Mouse (Mus musculus) liver, embryonic 14.5 days (tissue): ENCODE results near the gene Smco3. TPM values are rescaled to one million over a fixed set of nuclear protein-coding genes. Genes with fewer than 3 reads are reported as not detected.

Experiments
- ATAC-seq: fragments of 200-750 bp; cut with Nextera tagmentation; 2 replicates; pipeline ENCODE4 v1.8.0; 2017; ENCODE audit warnings: moderate number of reproducible peaks, mild to moderate bottlenecking, moderate library complexity; ENCODE audit not compliant: insufficient read depth
- DNase-seq, 3 experiments: peaks; one replicate each; pipeline ENCODE4 v3.0.0-alpha.2; 2012 to 2013; ENCODE audit warnings: low read depth in 3 of 3, low spot score in 3 of 3
- H3K27ac ChIP-seq: fragments of 300-500 bp; sonication (generic); 2 replicates; pipeline ENCODE4 v1.5.1; 2014; ENCODE audit warnings: moderate library complexity, mild to moderate bottlenecking, control low read depth, inconsistent platforms
- H3K27me3 ChIP-seq: fragments of 300-500 bp; sonication (generic); 2 replicates; pipeline ENCODE4 v1.6.1; 2014; ENCODE audit warnings: mild to moderate bottlenecking, low read length, moderate library complexity; ENCODE audit not compliant: control insufficient read depth, insufficient read depth
- H3K36me3 ChIP-seq: fragments of 300-500 bp; sonication (generic); replicated peaks from 2 replicates; pipeline ENCODE4 v1.6.1; 2014; ENCODE audit warnings: low read depth; ENCODE audit not compliant: control insufficient read depth, insufficient read depth
- H3K4me1 ChIP-seq, 2 experiments: fragments of 200-500 bp in 1 of 2; fragments of 300-500 bp in 1 of 2; sonication (generic) in 1 of 2; replicated peaks; 2 replicates each; pipeline ENCODE4 v1.6.1; 2012 to 2014; ENCODE audit warnings: antibody characterized with exemption in 1 of 2, inconsistent platforms in 1 of 2, low read length in 1 of 2; ENCODE audit not compliant: control insufficient read depth in 2 of 2, insufficient read depth in 2 of 2
- H3K4me2 ChIP-seq: fragments of 300-500 bp; sonication (generic); 2 replicates; pipeline ENCODE4 v1.6.1; 2014; ENCODE audit warnings: low read depth, mild to moderate bottlenecking, control low read depth, moderate library complexity
- H3K4me3 ChIP-seq, 2 experiments: fragments of 200-500 bp in 1 of 2; fragments of 300-500 bp in 1 of 2; sonication (generic) in 1 of 2; 2 replicates each; pipeline ENCODE4 v1.5.1; 2012 to 2014; ENCODE audit warnings: low read depth in 2 of 2, low read length in 2 of 2, mild to moderate bottlenecking in 2 of 2, control low read depth in 1 of 2, inconsistent platforms in 1 of 2, moderate library complexity in 1 of 2; ENCODE audit not compliant: insufficient read depth in 1 of 2
- H3K9ac ChIP-seq: fragments of 300-500 bp; sonication (generic); replicated peaks from 2 replicates; pipeline ENCODE4 v1.6.1; 2014; ENCODE audit warnings: mild to moderate bottlenecking, control low read depth, moderate library complexity
- H3K9me3 ChIP-seq: fragments of 300-500 bp; sonication (generic); 2 replicates; pipeline ENCODE4 v1.6.1; 2016; ENCODE audit warnings: low read length, mixed read lengths; ENCODE audit not compliant: control insufficient read depth
- CTCF ChIP-seq: IDR thresholded peaks from 2 replicates; pipeline ENCODE4 v1.5.1; 2016; ENCODE audit warnings: antibody characterized with exemption, low read depth, control low read depth
- EP300 ChIP-seq: IDR thresholded peaks from 2 replicates; pipeline ENCODE4 v1.6.1; 2016; ENCODE audit warnings: antibody characterized with exemption, low read depth
- WGBS: fragments of 180-500 bp; shearing (Covaris S2); extraction: QIAGEN DNeasy Blood & Tissue Kit; methylation state at CpG from one replicate; pipeline ENCODE4 v1.1.7; 2014; ENCODE audit not compliant: insufficient replicate concordance; 5-methylcytosine and 5-hydroxymethylcytosine counted together
- polyA plus RNA-seq, 2 experiments: library from polyadenylated mRNA; depleted of rRNA in 1 of 2; stranded (reverse) in 1 of 2; unstranded in 1 of 2; fragments of >200 nt; fragmentation: Nextera tagmentation in 1 of 2; extraction: Ambion mirVana in 1 of 2; gene quantifications; 2 replicates each; pipeline versions ENCODE4 v1.2.1 to v1.2.3; 2012 to 2014

The Smco3 gene
- polyA plus RNA-seq, 2 experiments: 0.11 TPM; not detected in 1

DNA sequence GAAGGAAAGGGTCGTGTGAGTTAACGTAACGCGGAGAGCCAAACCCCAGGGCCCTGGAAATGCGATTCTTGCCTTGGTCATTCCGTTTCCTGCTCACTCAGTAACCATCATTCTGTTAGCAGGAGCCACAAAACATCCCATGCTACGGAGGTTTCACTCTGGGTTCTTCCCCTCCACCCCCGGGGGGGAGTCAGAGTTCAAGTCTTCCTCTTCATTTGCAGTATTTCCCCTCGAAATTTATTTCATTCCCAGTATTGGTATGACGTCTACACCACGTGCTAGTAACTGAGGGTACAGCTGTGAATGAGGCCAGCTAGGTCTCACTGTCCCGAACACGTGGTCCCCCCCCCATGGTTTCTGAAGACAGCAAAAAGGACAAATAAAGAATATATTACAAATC lies 25.6 kb downstream of the Smco3 start:
- Histone ChIP-seq H3K27me3 (no peaks in the 10 kb centered on the region), H3K36me3 (peaks cover 29% of the 10 kb centered on the region), H3K27ac (peak overlapping the region; percentile 0), H3K4me3 (peak overlapping the region; percentile 75 to 78), H3K9ac (peak overlapping the region; percentile 90), H3K9me3 (no peaks in the 10 kb centered on the region), H3K4me1 (peaks cover 28 to 32% of the 10 kb centered on the region in 2 experiments), H3K4me2 (peak overlapping the region; percentile 88)
- TF ChIP-seq EP300: no peak
- no peak for TF ChIP-seq CTCF
- ATAC-seq: no peak
- no peak for DNase-seq
- 33% methylated on average over 13 of the region's 13 CpGs for WGBS

DNA sequence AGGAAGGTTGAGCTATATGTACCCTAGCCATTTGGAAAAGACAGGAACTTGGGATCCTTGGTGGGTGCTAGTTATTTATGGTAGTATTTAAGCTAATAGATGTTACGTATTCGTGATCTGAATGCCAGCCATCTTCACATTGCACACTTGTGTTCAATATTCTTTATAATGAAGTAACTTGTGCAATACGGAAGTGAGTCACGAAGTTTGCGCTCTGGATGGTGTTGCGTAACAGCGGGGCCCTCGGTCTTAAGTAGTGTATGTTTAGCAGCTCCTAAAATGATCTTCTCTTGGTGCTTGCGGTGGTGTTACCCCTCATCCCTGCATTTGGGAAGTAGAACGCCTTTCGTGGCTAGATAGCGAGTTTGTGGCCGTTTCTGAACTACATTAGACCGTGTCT lies 26.2 kb downstream of the Smco3 start:
- H3K36me3 ChIP-seq: peaks cover 23% of the 10 kb centered on the region
- H3K9ac ChIP-seq: peak overlapping the region; percentile 90
- ATAC-seq (no peak), DNase-seq (peak; percentile 49 to 63 (median 60))
- H3K4me2 ChIP-seq: peak overlapping the region; percentile 88
- H3K27ac ChIP-seq: peak overlapping the region; percentile 0
- H3K4me3 ChIP-seq: peak overlapping the region; percentile 75 to 78
- TF ChIP-seq CTCF (no peak), EP300 (no peak)
- no peaks in the 10 kb centered on the region for H3K27me3 ChIP-seq
- H3K4me1 ChIP-seq: peaks cover 30 to 32% of the 10 kb centered on the region in 2 experiments
- no peaks in the 10 kb centered on the region for H3K9me3 ChIP-seq
- under 1% methylated on average over 14 of the region's 14 CpGs for WGBS

DNA sequence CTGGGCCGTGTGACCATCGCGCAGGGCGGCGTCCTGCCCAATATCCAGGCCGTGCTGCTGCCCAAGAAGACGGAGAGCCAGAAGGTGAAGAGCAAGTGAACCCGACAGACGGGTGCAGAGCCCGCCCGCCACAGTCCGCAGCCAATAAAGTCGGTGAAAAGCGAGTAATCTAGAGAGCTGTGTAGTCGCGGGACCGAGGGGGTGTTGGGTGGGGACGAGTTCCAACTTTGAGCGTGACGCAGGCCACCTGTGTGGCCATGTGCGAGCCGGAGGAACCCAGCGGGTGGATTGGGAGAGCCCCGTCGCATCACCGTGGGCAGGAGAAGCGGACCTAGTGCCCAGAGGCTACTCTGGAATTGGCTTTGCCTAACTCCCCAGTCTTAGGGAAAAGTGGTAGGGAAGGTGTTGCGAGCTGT lies 26.6 kb downstream of the Smco3 start:
- Histone ChIP-seq H3K27me3 (no peaks in the 10 kb centered on the region), H3K36me3 (peaks cover 19% of the 10 kb centered on the region), H3K4me2 (peak overlapping the region; percentile 88), H3K4me1 (peaks cover 30 to 32% of the 10 kb centered on the region in 2 experiments), H3K4me3 (peak overlapping the region; percentile 75 to 78), H3K9ac (peak overlapping the region; percentile 90), H3K9me3 (no peaks in the 10 kb centered on the region), H3K27ac (peak overlapping the region; percentile 73)
- TF ChIP-seq EP300 (no peak), CTCF (no peak)
- peak in 2 of 3 experiments; percentile 42 to 46 for DNase-seq
- WGBS: under 1% methylated on average over 28 of the region's 28 CpGs
- peak; percentile 20 for ATAC-seq

DNA sequence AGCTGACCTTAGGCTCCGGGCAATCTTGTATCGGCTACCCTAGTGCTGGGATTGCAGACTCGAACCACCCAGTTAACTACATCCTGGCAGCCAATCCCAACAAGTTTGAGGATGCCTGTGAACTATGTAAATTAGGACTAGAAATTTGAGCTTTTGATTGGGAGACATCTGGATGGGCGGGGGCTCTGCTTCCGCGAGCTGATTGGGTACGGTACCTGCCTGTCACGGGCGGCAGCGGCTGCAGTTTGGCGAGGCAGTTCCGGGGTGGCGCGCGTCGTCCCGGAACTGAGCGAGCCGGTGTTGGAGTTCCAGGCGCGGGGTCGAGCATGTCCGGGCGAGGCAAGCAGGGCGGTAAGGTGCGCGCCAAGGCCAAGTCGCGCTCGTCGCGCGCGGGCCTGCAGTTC lies 27.2 kb downstream of the Smco3 start, which contains the start of gene H2afj:
Gene H2afj (plus strand): TSS at position 231 of the 404 bp plus-strand sequence.
- peak within 1 kb of the TSS; percentile 90 for H3K27ac ChIP-seq
- H3K9me3 ChIP-seq: no peaks in the 10 kb centered on the region
- H3K4me2 ChIP-seq: peak within 1 kb of the TSS; percentile 88
- DNase-seq (peak; percentile 93 to 96 (median 93)), ATAC-seq (peak; percentile 73)
- no peaks in the 10 kb centered on the region for H3K27me3 ChIP-seq
- H3K4me1 ChIP-seq: peaks cover 35 to 38% of the 10 kb centered on the region in 2 experiments
- H3K36me3 ChIP-seq: peaks cover 14% of the 10 kb centered on the region
- TF ChIP-seq CTCF (no peak), EP300 (no peak; the same call in 1 of the 2 replicates)
- H3K9ac ChIP-seq: peak within 1 kb of the TSS; percentile 90
- WGBS: under 1% methylated on average over 34 of the region's 34 CpGs
- peak within 1 kb of the TSS; percentile 75 to 78 for H3K4me3 ChIP-seq

DNA sequence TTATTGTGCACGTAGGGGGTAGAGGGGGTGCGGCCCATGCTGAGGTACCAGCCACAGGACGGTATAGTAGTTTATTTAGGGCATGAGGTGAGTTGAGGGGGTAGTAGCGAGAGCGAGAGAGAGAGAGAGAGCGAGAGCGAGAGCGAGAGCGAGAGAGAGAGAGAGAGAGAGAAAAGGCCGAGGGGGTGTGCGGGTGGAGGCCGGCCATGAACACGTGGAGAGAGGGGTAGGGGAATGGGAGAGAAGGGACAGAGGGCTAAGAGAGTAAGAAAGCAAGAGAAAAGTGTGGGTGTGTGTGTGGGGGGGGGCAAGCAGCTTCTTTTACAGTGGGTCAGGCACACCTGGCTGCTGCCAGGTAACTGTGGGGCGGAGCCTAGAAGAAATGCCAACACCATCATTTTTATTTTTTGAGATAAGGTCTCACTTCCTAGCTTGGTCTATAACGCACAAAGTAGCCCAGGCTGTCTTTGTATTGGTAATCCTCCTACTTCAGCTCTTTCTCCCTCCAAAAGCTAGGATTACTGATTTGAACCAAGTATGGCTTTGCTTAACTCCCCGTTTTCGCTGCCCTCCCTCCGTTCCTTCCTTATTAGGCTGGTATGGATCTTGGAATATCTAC lies 27.7 kb downstream of the Smco3 start:
- Histone ChIP-seq H3K4me2 (peak overlapping the region; percentile 88), H3K27me3 (no peaks in the 10 kb centered on the region), H3K4me3 (peak overlapping the region; percentile 65 to 78), H3K9me3 (no peaks in the 10 kb centered on the region), H3K4me1 (peaks cover 38 to 42% of the 10 kb centered on the region in 2 experiments), H3K36me3 (peaks cover 9% of the 10 kb centered on the region), H3K9ac (peak overlapping the region; percentile 78), H3K27ac (peak overlapping the region; percentile 90)
- TF ChIP-seq EP300: no peak
- 0 out of 2 replicates have a peak, but pooled peaks have one; percentile 1 for TF ChIP-seq CTCF
- WGBS: 32% methylated on average over 18 of the region's 18 CpGs
- DNase-seq (no peak), ATAC-seq (no peak)
